Mouse (Mus musculus) MEL (cell line): ENCODE data around the gene Fgfr2. TPM values are rescaled to one million over a fixed set of nuclear protein-coding genes. Genes with fewer than 3 reads are reported as not detected.

Source experiments
- DNase-seq: peaks from one replicate; pipeline ENCODE4 v3.0.0; 2011; ENCODE audit warnings: low read depth, low spot score
- H3K27ac ChIP-seq: 2 replicates; pipeline ENCODE4 v1.5.1; 2012; ENCODE audit warnings: low read depth, mild to moderate bottlenecking, control low read depth, low read length, moderate library complexity; ENCODE audit not compliant: control insufficient read depth
- H3K27me3 ChIP-seq, 2 experiments: fragments of 150-350 bp in 1 of 2; sonication (generic) in 1 of 2; 2 replicates each; pipeline ENCODE4 v1.6.1; 2012; ENCODE audit warnings: low read length in 2 of 2, mild to moderate bottlenecking in 2 of 2, improper control_type of control experiment in 1 of 2, moderate library complexity in 1 of 2; ENCODE audit not compliant: insufficient read depth in 2 of 2, control insufficient read depth in 1 of 2
- H3K36me3 ChIP-seq, 2 experiments: 2 replicates each; pipeline ENCODE4 v1.6.1; 2012 to 2014; ENCODE audit warnings: low read length in 2 of 2, improper control_type of control experiment in 1 of 2, inconsistent platforms in 1 of 2, mild to moderate bottlenecking in 1 of 2; ENCODE audit not compliant: insufficient read depth in 2 of 2, control insufficient read depth in 1 of 2
- H3K4me1 ChIP-seq, 2 experiments: fragments of 150-350 bp in 1 of 2; sonication (generic) in 1 of 2; 2 replicates each; pipeline ENCODE4 v1.6.1; 2012; ENCODE audit warnings: low read length in 2 of 2, improper control_type of control experiment in 1 of 2, mild to moderate bottlenecking in 1 of 2; ENCODE audit not compliant: insufficient read depth in 2 of 2, control insufficient read depth in 1 of 2
- H3K4me3 ChIP-seq, 2 experiments: fragments of 150-350 bp in 1 of 2; sonication (generic) in 1 of 2; 2 replicates each; pipeline ENCODE4 v1.5.1; 2012; ENCODE audit warnings: low read depth in 2 of 2, low read length in 2 of 2, mild to moderate bottlenecking in 2 of 2, moderate library complexity in 2 of 2, control low read depth in 1 of 2, improper control_type of control experiment in 1 of 2; ENCODE audit not compliant: control insufficient read depth in 1 of 2, insufficient read depth in 1 of 2
- H3K79me2 ChIP-seq: 2 replicates; pipeline ENCODE4 v1.6.1; 2012; ENCODE audit warnings: mild to moderate bottlenecking, low read length, moderate library complexity; ENCODE audit not compliant: control insufficient read depth, poor library complexity, insufficient read depth
- H3K9ac ChIP-seq: 2 replicates; pipeline ENCODE4 v1.6.1; 2012; ENCODE audit warnings: low read depth, mild to moderate bottlenecking, control low read depth, low read length, moderate library complexity; ENCODE audit not compliant: control insufficient read depth, poor library complexity, severe bottlenecking
- H3K9me3 ChIP-seq: fragments of 150-350 bp; sonication (generic); replicated peaks from 2 replicates; pipeline ENCODE4 v1.6.1; 2012; ENCODE audit warnings: mild to moderate bottlenecking, low read length, improper control_type of control experiment, moderate library complexity; ENCODE audit not compliant: insufficient read depth
- BHLHE40 ChIP-seq: IDR thresholded peaks from 2 replicates; pipeline ENCODE4 v1.6.1; 2012; ENCODE audit warnings: low read depth, mild to moderate bottlenecking, inconsistent platforms, low read length, improper control_type of control experiment, borderline replicate concordance
- ELF1 ChIP-seq: IDR thresholded peaks from 2 replicates; pipeline ENCODE4 v1.6.1; 2014; ENCODE audit warnings: low read depth, mild to moderate bottlenecking, inconsistent platforms, low read length, improper control_type of control experiment, moderate library complexity
- GABPA ChIP-seq: IDR thresholded peaks from 2 replicates; pipeline ENCODE4 v1.6.1; 2012; ENCODE audit warnings: low read depth, mild to moderate bottlenecking, inconsistent platforms, low read length, improper control_type of control experiment, moderate library complexity
- MAZ ChIP-seq: IDR thresholded peaks from 2 replicates; pipeline ENCODE4 v1.6.1; 2012; ENCODE audit warnings: low read depth, mild to moderate bottlenecking, inconsistent platforms, low read length, improper control_type of control experiment
- MEF2A ChIP-seq: IDR thresholded peaks from 2 replicates; pipeline ENCODE4 v1.6.1; 2014; ENCODE audit warnings: low read depth, mild to moderate bottlenecking, inconsistent platforms, low read length, improper control_type of control experiment; ENCODE audit not compliant: poor library complexity, insufficient replicate concordance, severe bottlenecking; ENCODE audit errors: extremely low read depth
- MYB ChIP-seq: IDR thresholded peaks from 2 replicates; pipeline ENCODE4 v1.6.1; 2011; ENCODE audit warnings: mild to moderate bottlenecking, low read depth, low read length, improper control_type of control experiment
- MYC ChIP-seq: IDR thresholded peaks from 2 replicates; pipeline ENCODE4 v1.6.1; 2011; ENCODE audit warnings: low read depth, mild to moderate bottlenecking, low read length, improper control_type of control experiment, moderate library complexity
- NELFE ChIP-seq: IDR thresholded peaks from 2 replicates; pipeline ENCODE4 v1.6.1; 2011; ENCODE audit warnings: low read depth, low read length, improper control_type of control experiment
- NRF1 ChIP-seq: IDR thresholded peaks from 2 replicates; pipeline ENCODE4 v1.6.1; 2014; ENCODE audit warnings: low read depth, mild to moderate bottlenecking, inconsistent platforms, low read length, improper control_type of control experiment, moderate library complexity; ENCODE audit not compliant: poor library complexity, insufficient read depth, severe bottlenecking
- TAL1 ChIP-seq: IDR thresholded peaks from 2 replicates; pipeline ENCODE4 v1.6.1; 2012; ENCODE audit warnings: mild to moderate bottlenecking, inconsistent platforms, low read length, moderate library complexity, mixed read lengths
- TCF12 ChIP-seq: IDR thresholded peaks from 2 replicates; pipeline ENCODE4 v1.6.1; 2014; ENCODE audit warnings: low read depth, mild to moderate bottlenecking, inconsistent platforms, low read length, improper control_type of control experiment, moderate library complexity
- USF1 ChIP-seq: IDR thresholded peaks from 2 replicates; pipeline ENCODE4 v1.6.1; 2014; ENCODE audit warnings: low read depth, mild to moderate bottlenecking, inconsistent platforms, low read length, improper control_type of control experiment, moderate library complexity
- USF2 ChIP-seq, 2 experiments: IDR thresholded peaks; 2 replicates each; pipeline ENCODE4 v1.6.1; 2011 to 2012; ENCODE audit warnings: improper control_type of control experiment in 2 of 2, low read length in 2 of 2, borderline replicate concordance in 1 of 2, inconsistent platforms in 1 of 2, low read depth in 1 of 2, mild to moderate bottlenecking in 1 of 2; ENCODE audit not compliant: insufficient read depth in 1 of 2
- ZKSCAN1 ChIP-seq: IDR thresholded peaks from 2 replicates; pipeline ENCODE4 v1.6.1; 2012; ENCODE audit warnings: low read depth, mild to moderate bottlenecking, inconsistent platforms, low read length, improper control_type of control experiment, moderate library complexity
- ZMIZ1 ChIP-seq: IDR thresholded peaks from 2 replicates; pipeline ENCODE4 v1.6.1; 2012; ENCODE audit warnings: low read depth, mild to moderate bottlenecking, inconsistent platforms, low read length, improper control_type of control experiment, moderate library complexity
- polyA plus RNA-seq, 2 experiments: library from polyadenylated mRNA; stranded (reverse) in 1 of 2; unstranded in 1 of 2; fragments of >175 nt in 1 of 2; fragments of >200 nt in 1 of 2; gene quantifications; 2 replicates each; pipeline versions ENCODE4 v1.2.1 to v1.2.4; 2012; ENCODE audit warnings: low replicate concordance in 2 of 2, low read depth in 1 of 2; ENCODE audit not compliant: insufficient read length in 2 of 2, insufficient read depth in 1 of 2, missing spikeins in 1 of 2
- total RNA-seq: library from RNA; depleted of rRNA; stranded (reverse); fragments of 300-350 nt; gene quantifications from 2 replicates; pipeline ENCODE4 v1.2.3, GENCODE M21; 2012

Fgfr2 gene
- total and polyA plus RNA-seq, 3 experiments: not detected

DNA sequence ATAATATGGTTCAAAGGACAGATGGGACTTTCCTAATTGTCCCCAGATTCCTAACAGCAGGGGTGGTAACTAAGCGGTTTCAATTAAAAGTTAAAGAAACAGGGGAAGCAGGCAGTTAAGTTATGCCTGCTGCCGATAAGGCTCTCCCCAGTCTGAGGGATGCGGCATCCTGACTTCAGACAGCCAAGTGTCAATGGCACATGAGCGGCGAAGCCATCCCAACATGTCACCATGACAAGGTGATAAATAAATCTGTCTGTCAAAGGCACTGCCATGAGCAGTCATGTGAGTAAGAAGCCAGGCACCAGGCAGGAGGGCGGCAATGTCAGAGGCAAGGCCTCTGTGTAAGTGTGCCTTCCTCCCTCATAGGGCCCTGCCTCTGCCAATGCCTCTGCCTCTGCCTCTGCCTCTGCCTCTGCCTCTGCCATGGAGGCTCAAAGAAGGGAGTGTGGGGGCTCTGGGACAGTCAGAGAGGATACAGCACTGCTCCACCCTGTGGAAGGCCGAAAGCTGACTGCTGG is 55.8 kb downstream of the Fgfr2 start:
- DNase-seq: no peak
- TF ChIP-seq MYC: no peak
- TF ChIP-seq BHLHE40: no peak
- no peak for TF ChIP-seq TAL1
- no peak for TF ChIP-seq ZKSCAN1
- no peak for TF ChIP-seq MAZ
- no peak for TF ChIP-seq USF1
- TF ChIP-seq GABPA: no peak
- H3K9me3 ChIP-seq: no peaks in the 10 kb centered on the region
- H3K27ac ChIP-seq: no peak overlapping the region
- H3K27me3 ChIP-seq: no peaks in the 10 kb centered on the region
- H3K36me3 ChIP-seq: peaks cover 0 to 13% of the 10 kb centered on the region in 2 experiments; a peak in 1 of 4 replicates
- 0 out of 2 replicates have a peak, but pooled peaks cover 1% of the 10 kb centered on the region for H3K79me2 ChIP-seq
- no peaks in the 10 kb centered on the region for H3K4me1 ChIP-seq
- H3K4me3 ChIP-seq: no peak overlapping the region
- H3K9ac ChIP-seq: no peak overlapping the region

DNA sequence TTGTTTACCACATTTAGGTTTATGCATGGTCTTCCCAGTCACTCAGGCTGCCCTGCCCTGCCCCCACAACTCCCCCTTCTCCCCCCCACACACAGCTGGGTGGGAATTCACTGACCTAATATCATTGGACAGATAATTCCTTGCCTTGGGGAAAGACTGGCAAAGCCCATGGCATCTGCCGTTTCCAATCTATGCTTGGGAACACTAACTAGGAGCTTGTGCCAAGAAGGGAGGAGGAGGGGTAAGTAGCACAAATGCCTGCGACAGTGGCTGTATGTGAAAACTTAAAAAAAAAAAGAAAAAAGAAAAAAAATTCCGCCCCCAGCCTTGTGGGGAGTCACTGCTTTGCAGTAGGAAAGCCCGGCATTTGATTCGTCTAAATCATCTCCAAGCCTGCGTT is 56.4 kb downstream of the Fgfr2 start:
- H3K36me3 ChIP-seq: peaks cover 0 to 13% of the 10 kb centered on the region in 2 experiments; a peak in 1 of 4 replicates
- no peaks in the 10 kb centered on the region for H3K4me1 ChIP-seq
- TF ChIP-seq NRF1: no peak
- no peak for TF ChIP-seq USF2 (IDR thresholded peaks at IDR 0.05; ENCODE audit: borderline replicate concordance in 1 of 2, insufficient read depth in 1 of 2, low read depth in 1 of 2, low read length in 2 of 2)
- no peak for TF ChIP-seq BHLHE40
- TF ChIP-seq MEF2A: no peak
- TF ChIP-seq NELFE: no peak
- TF ChIP-seq GABPA: no peak
- no peak for TF ChIP-seq ZMIZ1
- TF ChIP-seq MAZ: no peak
- no peak for TF ChIP-seq MYB
- TF ChIP-seq TCF12: no peak
- TF ChIP-seq ELF1: no peak
- no peaks in the 10 kb centered on the region for H3K27me3 ChIP-seq
- 0 out of 2 replicates have a peak, but pooled peaks cover 1% of the 10 kb centered on the region for H3K79me2 ChIP-seq
- no peak overlapping the region for H3K9ac ChIP-seq
- DNase-seq: no peak
- no peaks in the 10 kb centered on the region for H3K9me3 ChIP-seq
- no peak overlapping the region for H3K27ac ChIP-seq
- no peak overlapping the region for H3K4me3 ChIP-seq
